Mouse (Mus musculus): ENCODE data around the gene Fam98c. TPM values are rescaled to one million over a fixed set of nuclear protein-coding genes. Genes with fewer than 3 reads are reported as not detected.

Gene Fam98c
- polyA plus RNA-seq, 1 experiment from 2014 or later = 14.4 TPM

DNA sequence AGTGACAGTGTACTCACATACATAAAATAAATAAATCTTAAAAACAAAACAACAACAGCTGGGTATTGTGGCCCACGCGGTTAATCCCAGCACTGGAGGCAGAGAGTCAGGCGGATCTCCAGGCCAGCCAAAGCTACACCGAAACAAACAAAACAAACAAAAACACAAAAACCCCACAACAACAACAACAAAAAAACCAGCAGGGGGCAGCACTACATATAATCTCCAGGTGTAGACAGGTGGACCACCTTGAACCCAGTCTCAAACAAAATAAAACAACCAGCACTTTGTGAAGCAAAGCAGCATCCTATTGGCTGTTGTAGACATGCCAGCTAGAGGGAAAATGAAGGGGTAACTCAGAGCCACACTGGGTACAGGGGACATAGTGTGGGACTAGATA lies 22.1 kb upstream of the Fam98c start:
- H3K9me3 ChIP-seq (ENCODE audit: control insufficient read depth, low read length) = no peaks in the 10 kb centered on the region
- H3K27ac ChIP-seq (replicated peaks in 1 of 2; ENCODE audit: control insufficient read depth in 1 of 2, insufficient read depth in 1 of 2, low read depth in 2 of 2, low read length in 2 of 2) = no peak overlapping the region
- 92% methylated on average over 4 of the region's 4 CpGs for WGBS
- 0 out of 2 replicates have a peak overlapping the region, but pooled peaks have one; percentile 82 for H3K4me2 ChIP-seq (ENCODE audit: low read length)
- H3K9ac ChIP-seq (ENCODE audit: low read length) = no peak overlapping the region
- no peak for ATAC-seq (ENCODE audit: insufficient number of reproducible peaks, insufficient read depth, low FRiP score, low read depth)
- H3K27me3 ChIP-seq (ENCODE audit: control insufficient read depth, insufficient read depth, low read length) = peaks cover 9% of the 10 kb centered on the region
- H3K36me3 ChIP-seq (ENCODE audit: control insufficient read depth, insufficient read depth, low read length) = peaks cover 55% of the 10 kb centered on the region
- H3K4me1 ChIP-seq (ENCODE audit: control insufficient read depth in 2 of 2, insufficient read depth in 2 of 2, low read length in 2 of 2) = peaks cover 6 to 15% of the 10 kb centered on the region in 2 experiments
- H3K4me3 ChIP-seq (ENCODE audit: control insufficient read depth in 1 of 2, insufficient read depth in 1 of 2, low read depth in 1 of 2, low read length in 2 of 2) = no peak overlapping the region

GRCm38 (mm10) chr7:29172390-29173016 lies 16.5 kb upstream of the Fam98c start:
- Histone ChIP-seq H3K27me3 (ENCODE audit: control insufficient read depth, insufficient read depth, low read length) (peaks cover 42% of the 10 kb centered on the region), H3K4me3 (ENCODE audit: control insufficient read depth in 1 of 2, insufficient read depth in 1 of 2, low read depth in 1 of 2, low read length in 2 of 2) (peak overlapping the region in 1 of 2 experiments; percentile 60; a peak in 1 of 4 replicates), H3K36me3 (ENCODE audit: control insufficient read depth, insufficient read depth, low read length) (peaks cover 49% of the 10 kb centered on the region), H3K27ac (replicated peaks in 1 of 2; ENCODE audit: control insufficient read depth in 1 of 2, insufficient read depth in 1 of 2, low read depth in 2 of 2, low read length in 2 of 2) (no peak overlapping the region), H3K9ac (ENCODE audit: low read length) (no peak overlapping the region), H3K9me3 (ENCODE audit: control insufficient read depth, low read length) (no peaks in the 10 kb centered on the region), H3K4me1 (ENCODE audit: control insufficient read depth in 2 of 2, insufficient read depth in 2 of 2, low read length in 2 of 2) (peaks cover 21 to 30% of the 10 kb centered on the region in 2 experiments; a peak in 3 of 4 replicates), H3K4me2 (ENCODE audit: low read length) (no peak overlapping the region)
- no peak for ATAC-seq (ENCODE audit: insufficient number of reproducible peaks, insufficient read depth, low FRiP score, low read depth)
- WGBS = 36% methylated on average over 32 of the region's 32 CpGs

DNA sequence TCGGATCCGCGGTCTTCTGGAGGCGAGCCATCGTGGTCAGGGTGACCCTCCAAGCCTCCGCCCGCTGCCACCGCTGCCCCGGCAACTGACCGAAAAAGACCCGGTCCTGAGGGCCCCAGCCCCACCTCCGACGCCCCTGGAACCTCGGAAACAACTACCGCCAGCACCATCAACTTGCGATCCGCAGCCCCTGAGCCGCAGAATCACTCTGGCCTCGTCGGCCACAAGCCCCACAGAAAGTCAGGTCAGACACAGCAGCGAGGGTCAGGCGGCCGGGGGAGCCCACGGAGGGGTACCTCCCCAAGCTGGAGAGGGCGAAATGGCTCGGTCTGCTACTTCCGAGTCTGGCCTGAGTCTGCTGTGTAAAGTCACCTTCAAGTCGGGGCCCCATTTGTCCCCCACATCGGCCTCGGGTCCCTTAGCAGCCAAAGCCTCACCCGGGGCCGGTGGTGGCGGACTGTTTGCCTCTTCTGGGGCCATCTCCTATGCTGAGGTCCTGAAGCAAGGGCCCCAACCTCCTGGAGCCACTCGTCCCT lies 15.6 kb upstream of the Fam98c start:
- Histone ChIP-seq H3K36me3 (ENCODE audit: control insufficient read depth, insufficient read depth, low read length) (peaks cover 41% of the 10 kb centered on the region), H3K4me2 (ENCODE audit: low read length) (peak overlapping the region; percentile 82), H3K4me3 (ENCODE audit: control insufficient read depth in 1 of 2, insufficient read depth in 1 of 2, low read depth in 1 of 2, low read length in 2 of 2) (peak overlapping the region; percentile 60 to 68; a peak in 3 of 4 replicates), H3K9ac (ENCODE audit: low read length) (peak overlapping the region; percentile 65), H3K4me1 (ENCODE audit: control insufficient read depth in 2 of 2, insufficient read depth in 2 of 2, low read length in 2 of 2) (peaks cover 21 to 30% of the 10 kb centered on the region in 2 experiments; a peak in 3 of 4 replicates), H3K27me3 (ENCODE audit: control insufficient read depth, insufficient read depth, low read length) (peaks cover 46% of the 10 kb centered on the region), H3K9me3 (ENCODE audit: control insufficient read depth, low read length) (no peaks in the 10 kb centered on the region), H3K27ac (replicated peaks in 1 of 2; ENCODE audit: control insufficient read depth in 1 of 2, insufficient read depth in 1 of 2, low read depth in 2 of 2, low read length in 2 of 2) (no peak overlapping the region)
- no peak for ATAC-seq (ENCODE audit: insufficient number of reproducible peaks, insufficient read depth, low FRiP score, low read depth)
- WGBS = 6% methylated on average over 34 of the region's 34 CpGs

DNA sequence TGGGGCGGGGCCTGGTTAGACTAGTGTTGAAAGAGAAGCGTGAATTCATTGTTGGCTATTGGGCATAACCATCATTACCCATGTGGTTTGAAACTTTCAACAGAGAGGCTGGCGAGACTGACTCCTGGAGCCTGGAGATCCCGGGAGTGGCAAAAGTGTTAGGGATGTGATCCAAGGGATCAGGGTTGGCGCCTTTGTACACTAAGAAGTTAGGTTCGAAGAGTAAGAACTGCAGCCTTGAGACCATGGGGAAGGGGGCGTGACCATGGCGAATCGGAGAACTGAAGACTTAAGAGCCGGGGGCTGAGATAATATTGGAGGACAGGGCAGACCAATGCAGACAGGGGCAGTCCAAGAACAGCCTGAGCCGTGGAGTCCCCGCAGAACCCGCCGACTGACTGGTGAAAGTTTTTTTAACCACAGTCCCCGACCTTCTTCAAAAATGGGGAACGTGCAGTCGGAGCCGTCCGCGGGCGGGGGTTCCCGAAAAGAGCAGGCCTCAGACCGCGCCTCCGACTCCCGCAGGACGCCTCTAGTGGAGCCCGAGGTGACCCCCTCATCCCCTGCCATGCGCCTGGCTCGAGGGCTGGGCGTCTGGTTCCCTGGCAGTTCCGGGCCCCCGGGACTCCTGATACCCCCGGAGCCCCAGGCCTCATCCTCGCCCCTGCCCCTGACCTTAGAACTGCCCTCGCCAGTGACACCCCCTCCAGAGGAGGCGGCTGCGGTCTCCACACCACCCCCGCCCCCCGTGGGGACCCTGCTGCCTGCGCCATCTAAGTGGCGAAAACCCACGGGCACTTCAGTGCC lies 14.9 kb upstream of the Fam98c start:
- Histone ChIP-seq H3K4me1 (ENCODE audit: control insufficient read depth in 2 of 2, insufficient read depth in 2 of 2, low read length in 2 of 2) (peaks cover 21 to 30% of the 10 kb centered on the region in 2 experiments; a peak in 3 of 4 replicates), H3K36me3 (ENCODE audit: control insufficient read depth, insufficient read depth, low read length) (peaks cover 35% of the 10 kb centered on the region), H3K27ac (replicated peaks in 1 of 2; ENCODE audit: control insufficient read depth in 1 of 2, insufficient read depth in 1 of 2, low read depth in 2 of 2, low read length in 2 of 2) (no peak overlapping the region), H3K9ac (ENCODE audit: low read length) (peak overlapping the region; percentile 65), H3K4me3 (ENCODE audit: control insufficient read depth in 1 of 2, insufficient read depth in 1 of 2, low read depth in 1 of 2, low read length in 2 of 2) (peak overlapping the region; percentile 60 to 68), H3K4me2 (ENCODE audit: low read length) (peak overlapping the region; percentile 82), H3K9me3 (ENCODE audit: control insufficient read depth, low read length) (no peaks in the 10 kb centered on the region), H3K27me3 (ENCODE audit: control insufficient read depth, insufficient read depth, low read length) (peaks cover 46% of the 10 kb centered on the region)
- ATAC-seq (ENCODE audit: insufficient number of reproducible peaks, insufficient read depth, low FRiP score, low read depth) = no peak
- WGBS = 2% methylated on average over 43 of the region's 43 CpGs

DNA sequence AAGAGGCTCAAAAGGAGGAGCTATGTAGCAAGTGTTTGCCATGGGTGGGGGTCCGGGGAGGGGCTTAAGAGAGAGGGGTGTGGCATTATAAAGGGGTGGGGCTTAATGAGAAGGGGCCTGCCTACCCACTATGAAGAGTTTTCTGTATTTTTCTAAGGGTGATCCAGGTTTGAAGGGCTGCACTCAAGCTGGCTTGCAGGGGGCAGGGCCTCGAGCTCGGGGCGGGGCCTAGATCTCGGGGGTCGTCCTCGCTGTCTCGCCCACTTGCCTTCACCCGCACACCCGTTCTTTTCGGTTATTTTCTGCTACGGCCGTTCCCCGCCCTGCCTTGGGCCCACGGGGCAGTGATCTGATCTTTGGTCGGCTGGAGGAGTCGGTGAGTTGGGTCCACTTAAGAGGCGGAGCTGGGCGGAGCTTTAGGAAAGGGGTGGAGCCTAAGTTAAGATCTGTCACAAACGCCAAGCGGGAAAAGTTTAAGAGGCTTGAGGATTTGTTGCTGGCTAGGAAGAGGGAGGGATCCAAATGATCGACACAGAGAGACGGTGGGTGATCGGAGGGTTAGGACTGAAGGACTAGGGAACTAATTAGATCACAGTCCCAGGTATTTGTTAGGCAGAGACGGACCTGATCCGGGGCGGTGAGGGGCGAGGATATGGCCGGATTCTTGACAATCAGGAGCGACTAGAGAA lies 14.2 kb upstream of the Fam98c start, which contains the start of the genes Ggn and Spred3:
Gene Ggn, plus strand, starts transcription at position 145 of the 689 bp plus-strand sequence.
Gene Spred3, minus strand, starts transcription at position 346 of the 689 bp plus-strand sequence.
- no peaks in the 10 kb centered on the region for H3K9me3 ChIP-seq (ENCODE audit: control insufficient read depth, low read length)
- H3K27ac ChIP-seq (replicated peaks in 1 of 2; ENCODE audit: control insufficient read depth in 1 of 2, insufficient read depth in 1 of 2, low read depth in 2 of 2, low read length in 2 of 2) = peak within 1 kb of the TSS; percentile 52 to 63
- peaks cover 27% of the 10 kb centered on the region for H3K36me3 ChIP-seq (ENCODE audit: control insufficient read depth, insufficient read depth, low read length)
- H3K4me3 ChIP-seq (ENCODE audit: control insufficient read depth in 1 of 2, insufficient read depth in 1 of 2, low read depth in 1 of 2, low read length in 2 of 2) = peak within 1 kb of the TSS; percentile 60 to 68
- H3K4me2 ChIP-seq (ENCODE audit: low read length) = peak within 1 kb of the TSS; percentile 82
- 1% methylated on average over 30 of the region's 30 CpGs for WGBS
- H3K27me3 ChIP-seq (ENCODE audit: control insufficient read depth, insufficient read depth, low read length) = peaks cover 46% of the 10 kb centered on the region
- H3K4me1 ChIP-seq (ENCODE audit: control insufficient read depth in 2 of 2, insufficient read depth in 2 of 2, low read length in 2 of 2) = peaks cover 21 to 30% of the 10 kb centered on the region in 2 experiments; a peak in 3 of 4 replicates
- peak; percentile 20; the same call in 1 of the 2 replicates for ATAC-seq (ENCODE audit: insufficient number of reproducible peaks, insufficient read depth, low FRiP score, low read depth)
- H3K9ac ChIP-seq (ENCODE audit: low read length) = peak within 1 kb of the TSS; percentile 71

DNA sequence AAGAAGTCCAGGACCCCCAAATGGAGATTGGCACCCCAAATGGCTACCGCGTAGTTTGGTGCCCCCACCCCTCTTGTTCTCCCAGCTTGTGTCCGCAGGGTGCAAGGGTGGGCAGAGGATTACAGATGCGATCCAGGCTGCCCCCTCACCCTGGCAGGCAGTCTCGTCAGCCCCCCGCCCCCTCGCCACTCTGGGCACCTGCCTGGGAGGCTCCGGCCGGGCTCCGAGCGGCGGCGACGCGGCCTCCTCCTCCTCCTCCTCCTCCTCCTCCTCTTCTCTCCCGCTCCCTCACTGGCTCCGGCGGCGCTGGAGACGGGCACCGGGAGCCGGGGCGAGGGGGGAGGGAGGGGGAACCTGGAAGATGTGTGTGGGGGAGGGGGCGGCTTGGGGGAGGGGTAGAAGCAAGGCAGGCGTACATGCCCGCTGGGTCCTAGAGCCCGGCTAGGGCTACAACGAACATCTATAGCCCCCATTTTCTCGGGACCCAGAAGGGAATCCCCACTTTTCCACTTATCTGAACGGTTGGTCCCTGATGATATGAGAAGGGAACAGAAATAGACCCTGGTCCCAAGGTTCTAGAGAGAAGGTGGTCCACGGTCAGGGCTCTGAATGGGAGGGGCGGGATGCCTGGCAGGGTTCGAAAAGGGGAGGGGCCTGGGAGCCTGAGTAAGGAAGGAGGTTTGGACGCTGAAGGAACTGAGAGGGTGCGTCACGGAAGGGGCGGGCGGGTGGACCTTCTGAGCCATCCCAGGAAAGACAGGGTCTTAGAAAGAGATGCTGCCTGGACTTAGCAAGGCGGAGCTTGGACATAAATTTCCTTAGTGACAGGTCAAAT lies 13.4 kb upstream of the Fam98c start:
- Histone ChIP-seq H3K36me3 (ENCODE audit: control insufficient read depth, insufficient read depth, low read length) (peaks cover 20% of the 10 kb centered on the region), H3K4me3 (ENCODE audit: control insufficient read depth in 1 of 2, insufficient read depth in 1 of 2, low read depth in 1 of 2, low read length in 2 of 2) (peak overlapping the region; percentile 60 to 68), H3K4me2 (ENCODE audit: low read length) (peak overlapping the region; percentile 82), H3K27ac (replicated peaks in 1 of 2; ENCODE audit: control insufficient read depth in 1 of 2, insufficient read depth in 1 of 2, low read depth in 2 of 2, low read length in 2 of 2) (peak overlapping the region in 1 of 2 experiments; percentile 63; a peak in 1 of 4 replicates), H3K9ac (ENCODE audit: low read length) (peak overlapping the region; percentile 71), H3K9me3 (ENCODE audit: control insufficient read depth, low read length) (no peaks in the 10 kb centered on the region), H3K27me3 (ENCODE audit: control insufficient read depth, insufficient read depth, low read length) (peaks cover 46% of the 10 kb centered on the region), H3K4me1 (ENCODE audit: control insufficient read depth in 2 of 2, insufficient read depth in 2 of 2, low read length in 2 of 2) (peaks cover 21 to 30% of the 10 kb centered on the region in 2 experiments; a peak in 3 of 4 replicates)
- under 1% methylated on average over 31 of the region's 39 CpGs for WGBS
- ATAC-seq (ENCODE audit: insufficient number of reproducible peaks, insufficient read depth, low FRiP score, low read depth) = peak; percentile 83
